In the genomic region with DNA sequence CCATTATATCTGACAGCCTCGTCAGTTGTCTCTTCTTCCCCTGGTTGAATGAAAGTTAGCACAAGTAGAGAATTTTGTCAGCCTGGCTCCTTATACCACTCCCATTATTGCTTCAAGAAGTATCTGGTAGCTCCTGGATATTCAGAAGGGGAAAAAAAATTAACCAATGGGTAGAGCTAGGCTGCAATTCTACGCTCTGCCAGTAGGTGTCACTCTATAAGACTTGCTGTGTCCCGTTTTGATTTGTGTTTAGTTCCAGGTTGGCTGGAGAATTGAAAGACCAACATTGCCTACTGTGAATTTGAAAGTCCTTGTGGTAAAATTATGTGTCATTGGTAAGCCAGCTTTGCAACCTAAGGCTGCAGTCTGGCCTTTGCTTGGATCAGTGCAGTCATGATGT, we compare ENCODE assay signal across 10 mouse cellular contexts.
A peak's percentile ranks its signal among the peaks of the same experiment; 100 is the strongest.
DNase-seq lines count a peak whose midpoint lies in the region; ATAC-seq and TF ChIP-seq lines count a peak whose summit lies in the region.
"Had no signal": no experiment of that assay in that cellular context is flagged by ENCODE, and none has a peak within 500 bp of the region (broad histone marks: within the 10 kb centered on the region; RNA-seq: fewer than 3 reads in every experiment).

No protein-coding gene starts in this region.

- no peaks in the 10 kb centered on the region for H3K27me3 ChIP-seq in hindbrain, embryonic 11.5 days (ENCODE audit: control insufficient read depth, insufficient read depth, low read length)
- no peaks in the 10 kb centered on the region for H3K27me3 ChIP-seq in hindbrain, embryonic 12.5 days
- H3K27me3 ChIP-seq in CH12.LX (replicated peaks): no peaks in the 10 kb centered on the region
- H3K27me3 ChIP-seq: embryonic facial prominence, embryonic 12.5 days; limb, embryonic 13.5 days had no signal

- no peak for ATAC-seq in hindbrain, embryonic 11.5 days (ENCODE audit: low FRiP score)
- ATAC-seq in hindbrain, embryonic 12.5 days (ENCODE audit: low FRiP score): no peak
- no peak for ATAC-seq in cerebellum, adult (ENCODE audit: insufficient number of reproducible peaks, low FRiP score, low TSS enrichment)

- TF ChIP-seq POLR2A in CH12.LX (IDR thresholded peaks at IDR 0.05; ENCODE audit: low read depth, low read length): no peak
- TF ChIP-seq POLR2A in lung, adult 2 months (IDR thresholded peaks at IDR 0.05; ENCODE audit: borderline replicate concordance, extremely low read depth, low read depth, low read length): no peak

- H3K79me2 ChIP-seq in CH12.LX (replicated peaks; ENCODE audit: control insufficient read depth, extremely low read depth, insufficient read depth, poor library complexity, severe bottlenecking): no peaks in the 10 kb centered on the region

- H3K4me2 ChIP-seq in hindbrain, embryonic 11.5 days (replicated peaks; ENCODE audit: low read depth, low read length): no peak overlapping the region
- no peak overlapping the region for H3K4me2 ChIP-seq in hindbrain, embryonic 12.5 days (replicated peaks)
- H3K4me2 ChIP-seq in CH12.LX (ENCODE audit: insufficient read depth, low read depth, poor library complexity, severe bottlenecking): no peak overlapping the region
- H3K4me2 ChIP-seq: embryonic facial prominence, embryonic 12.5 days; limb, embryonic 13.5 days had no signal

- no peak overlapping the region for H3K9ac ChIP-seq in hindbrain, embryonic 11.5 days (ENCODE audit: low read depth, low read length)
- H3K9ac ChIP-seq in hindbrain, embryonic 12.5 days: no peak overlapping the region
- H3K9ac ChIP-seq in CH12.LX (ENCODE audit: insufficient read depth, low read depth): no peak overlapping the region
- H3K9ac ChIP-seq: embryonic facial prominence, embryonic 12.5 days; limb, embryonic 13.5 days had no signal

- dilution Hi-C loops in CH12.LX (cut with MboI; ENCODE audit: extremely low pct_ligation_motif_present, extremely low pct_unique_long_range_greater_than_20kb, low sequenced_read_pairs): no loop called here

- H3K27ac ChIP-seq in hindbrain, embryonic 11.5 days (ENCODE audit: low read depth, low read length): no peak overlapping the region
- no peak overlapping the region for H3K27ac ChIP-seq in hindbrain, embryonic 12.5 days
- H3K27ac ChIP-seq in CH12.LX (ENCODE audit: insufficient read depth, low read depth): no peak overlapping the region
- H3K27ac ChIP-seq: embryonic facial prominence, embryonic 12.5 days; limb, embryonic 13.5 days had no signal

- peak; percentile 74 to 99 for TF ChIP-seq CTCF in CH12.LX (conservative IDR thresholded peaks at IDR 0.05 in 1 of 2, IDR thresholded peaks at IDR 0.05 in 1 of 2; ENCODE audit: low read depth in 2 of 2, low read length in 2 of 2)
- no peak for TF ChIP-seq CTCF in lung, adult 2 months (IDR thresholded peaks at IDR 0.05; ENCODE audit: insufficient read depth, low read length)

- peak; percentile 49 for TF ChIP-seq RAD21 in CH12.LX (IDR thresholded peaks at IDR 0.05; ENCODE audit: low read depth, low read length)

- no peaks in the 10 kb centered on the region for H3K9me3 ChIP-seq in hindbrain, embryonic 11.5 days (ENCODE audit: control insufficient read depth, low read length)
- H3K9me3 ChIP-seq in hindbrain, embryonic 12.5 days (replicated peaks): no peaks in the 10 kb centered on the region
- no peaks in the 10 kb centered on the region for H3K9me3 ChIP-seq in CH12.LX (replicated peaks; ENCODE audit: low read length)
- H3K9me3 ChIP-seq: embryonic facial prominence, embryonic 12.5 days; limb, embryonic 13.5 days had no signal

- no peak overlapping the region for H3K4me3 ChIP-seq in hindbrain, embryonic 11.5 days (ENCODE audit: low read depth, low read length)
- no peak overlapping the region for H3K4me3 ChIP-seq in hindbrain, embryonic 12.5 days
- no peak overlapping the region for H3K4me3 ChIP-seq in CH12.LX (replicated peaks in 1 of 3; ENCODE audit: low read depth in 2 of 3, low read length in 2 of 3, poor library complexity in 1 of 3)
- no peak overlapping the region for H3K4me3 ChIP-seq in lung, adult 2 months (replicated peaks; ENCODE audit: extremely low read depth, low read depth, low read length)
- H3K4me3 ChIP-seq: embryonic facial prominence, embryonic 12.5 days; limb, embryonic 13.5 days had no signal

- peak; percentile 34 for DNase-seq in hindbrain, embryonic 11.5 days (ENCODE audit: low spot score)
- peak; percentile 64 for DNase-seq in CH12.LX (ENCODE audit: extremely low read depth)
- DNase-seq in brain, adult 2 months (ENCODE audit: low read depth, low spot score): peak; percentile 20
- peak; percentile 21 for DNase-seq in lung, adult 2 months
- DNase-seq in frontal cortex, postnatal 10 days (ENCODE audit: low spot score in 2 of 2): no peak
- no peak for DNase-seq in right cerebral cortex, postnatal 10 days (ENCODE audit: low spot score in 2 of 2)

- no peaks in the 10 kb centered on the region for H3K36me3 ChIP-seq in hindbrain, embryonic 11.5 days (ENCODE audit: control insufficient read depth, insufficient read depth, low read length)
- no peaks in the 10 kb centered on the region for H3K36me3 ChIP-seq in hindbrain, embryonic 12.5 days
- no peaks in the 10 kb centered on the region for H3K36me3 ChIP-seq in CH12.LX (replicated peaks in 1 of 2; ENCODE audit: control insufficient read depth in 1 of 2, insufficient read depth in 1 of 2, low read length in 1 of 2)
- H3K36me3 ChIP-seq: embryonic facial prominence, embryonic 12.5 days; limb, embryonic 13.5 days had no signal

- TF ChIP-seq EP300 in CH12.LX (IDR thresholded peaks at IDR 0.05; ENCODE audit: low read length): no peak

- in situ Hi-C loops in CH12.LX (cut with MboI; ENCODE audit: low pct_ligation_motif_present, low pct_unique_long_range_greater_than_20kb, low sequenced_read_pairs): no loop called here

- H3K4me1 ChIP-seq in hindbrain, embryonic 11.5 days (replicated peaks; ENCODE audit: control insufficient read depth, insufficient read depth, low read length): no peaks in the 10 kb centered on the region
- H3K4me1 ChIP-seq in hindbrain, embryonic 12.5 days: no peaks in the 10 kb centered on the region
- H3K4me1 ChIP-seq in CH12.LX (ENCODE audit: control insufficient read depth in 1 of 2, insufficient read depth in 2 of 2): no peaks in the 10 kb centered on the region
- no peaks in the 10 kb centered on the region; the same call in 1 of the 2 replicates for H3K4me1 ChIP-seq in lung, adult 2 months (ENCODE audit: control insufficient read depth, insufficient read depth, low read length)
- H3K4me1 ChIP-seq: embryonic facial prominence, embryonic 12.5 days; limb, embryonic 13.5 days had no signal

- WGBS in hindbrain, embryonic 11.5 days: 46% methylated on average over 3 of the region's 3 CpGs
- WGBS in hindbrain, embryonic 12.5 days: 46% methylated on average over 3 of the region's 3 CpGs
- 48% methylated on average over 3 of the region's 3 CpGs for WGBS in lung, adult 2 months

TF ChIP-seq in CH12.LX, 34 proteins besides CTCF, POLR2A, EP300 and RAD21:
- TF ChIP-seq ZNF384 (IDR thresholded peaks at IDR 0.05; ENCODE audit: low read depth, low read length) (0 out of 2 replicates have a peak, but pooled peaks have one; percentile 30), SMC3 (IDR thresholded peaks at IDR 0.05; ENCODE audit: low read depth, low read length) (peak; percentile 60), ELF1 (IDR thresholded peaks at IDR 0.05; ENCODE audit: low read depth, low read length) (no peak)

Comparison
In these comparisons a context has a peak if more than half of its experiments do, and no peak if none do; other contexts are left out.
1. DNase-seq: peak in hindbrain, embryonic 11.5 days (single experiment), CH12.LX (single experiment), brain, adult 2 months (single experiment) and lung, adult 2 months (single experiment); none in frontal cortex, postnatal 10 days (0 of 2) and right cerebral cortex, postnatal 10 days (0 of 2).